Mouse (Mus musculus): ENCODE measurements around the gene Aldh1a2. TPM values are rescaled to one million over a fixed set of nuclear protein-coding genes. Genes with fewer than 3 reads are reported as not detected.
A peak's percentile ranks its signal among the peaks of the same experiment; 100 is the strongest.

Gene Aldh1a2
- 0.47 and 0.58 TPM in 2 replicates for polyA plus RNA-seq (2012; rRNA removed)
- polyA plus RNA-seq (2014; fragmentation: Nextera tagmentation; extraction: Ambion mirVana) = 0.79 and 1.3 TPM in 2 replicates

DNA sequence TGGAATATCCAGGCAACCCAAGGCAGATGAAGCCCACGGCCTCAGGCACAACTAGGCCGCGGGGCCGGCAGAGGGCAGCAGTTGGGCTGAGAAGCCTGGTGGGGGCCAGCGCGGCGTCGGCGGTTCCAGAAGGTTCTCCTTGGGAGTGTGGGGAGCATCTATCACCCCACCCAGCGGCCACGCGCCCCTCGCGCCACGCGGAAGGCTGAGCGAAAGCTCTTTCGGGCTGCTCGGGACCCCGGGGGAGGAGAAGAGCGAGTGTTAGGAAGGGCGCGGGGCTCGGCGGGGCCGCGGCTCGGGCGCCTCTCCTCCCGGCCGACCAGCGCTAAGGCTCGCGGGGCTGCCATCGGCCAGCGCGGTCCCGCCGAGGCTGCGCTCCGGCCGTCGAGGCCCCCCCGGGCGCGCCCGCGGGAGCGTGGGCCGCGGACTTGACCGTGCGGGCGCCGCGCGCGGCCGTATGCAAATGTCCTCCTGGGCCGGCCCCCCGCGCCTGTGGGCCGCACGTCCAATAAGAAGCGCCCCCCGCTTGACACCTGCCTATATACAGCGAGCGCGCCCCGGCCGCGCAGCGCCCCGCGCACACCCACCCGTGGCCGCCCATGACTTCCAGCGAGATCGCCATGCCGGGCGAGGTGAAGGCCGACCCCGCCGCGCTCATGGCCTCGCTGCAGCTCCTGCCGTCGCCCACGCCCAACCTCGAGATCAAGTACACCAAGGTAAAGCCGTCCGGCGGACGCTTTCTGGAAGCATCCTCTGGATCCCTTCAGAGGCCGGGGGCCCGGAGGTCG is at the start of gene Aldh1a2:
Gene Aldh1a2 (plus strand): TSS at position 542 of the 788 bp plus-strand sequence.
- Histone ChIP-seq H3K27me3 (ENCODE audit: control insufficient read depth, insufficient read depth, low read length) (peaks cover 72% of the 10 kb centered on the region), H3K9me3 (ENCODE audit: control insufficient read depth, low read length) (no peaks in the 10 kb centered on the region), H3K36me3 (replicated peaks; ENCODE audit: control insufficient read depth, insufficient read depth, low read depth) (no peaks in the 10 kb centered on the region), H3K4me3 (ENCODE audit: insufficient read depth in 1 of 2, low read depth in 2 of 2, low read length in 2 of 2) (peak within 1 kb of the TSS; percentile 38 to 42; a peak in 3 of 4 replicates), H3K9ac (replicated peaks) (no peak within 1 kb of the TSS), H3K4me2 (ENCODE audit: low read depth) (peak within 1 kb of the TSS; percentile 45), H3K27ac (no peak within 1 kb of the TSS), H3K4me1 (replicated peaks; ENCODE audit: control insufficient read depth in 2 of 2, insufficient read depth in 2 of 2, low read length in 1 of 2) (no peaks in the 10 kb centered on the region)
- TF ChIP-seq CTCF (IDR thresholded peaks at IDR 0.05; ENCODE audit: low read depth) (peak; percentile 69), EP300 (IDR thresholded peaks at IDR 0.05; ENCODE audit: low read depth) (no peak)
- DNase-seq (ENCODE audit: low read depth in 3 of 3, low spot score in 3 of 3) = no peak
- WGBS (ENCODE audit: insufficient replicate concordance) = 2% methylated on average over 72 of the region's 97 CpGs
- no peak for ATAC-seq (ENCODE audit: insufficient read depth)

DNA sequence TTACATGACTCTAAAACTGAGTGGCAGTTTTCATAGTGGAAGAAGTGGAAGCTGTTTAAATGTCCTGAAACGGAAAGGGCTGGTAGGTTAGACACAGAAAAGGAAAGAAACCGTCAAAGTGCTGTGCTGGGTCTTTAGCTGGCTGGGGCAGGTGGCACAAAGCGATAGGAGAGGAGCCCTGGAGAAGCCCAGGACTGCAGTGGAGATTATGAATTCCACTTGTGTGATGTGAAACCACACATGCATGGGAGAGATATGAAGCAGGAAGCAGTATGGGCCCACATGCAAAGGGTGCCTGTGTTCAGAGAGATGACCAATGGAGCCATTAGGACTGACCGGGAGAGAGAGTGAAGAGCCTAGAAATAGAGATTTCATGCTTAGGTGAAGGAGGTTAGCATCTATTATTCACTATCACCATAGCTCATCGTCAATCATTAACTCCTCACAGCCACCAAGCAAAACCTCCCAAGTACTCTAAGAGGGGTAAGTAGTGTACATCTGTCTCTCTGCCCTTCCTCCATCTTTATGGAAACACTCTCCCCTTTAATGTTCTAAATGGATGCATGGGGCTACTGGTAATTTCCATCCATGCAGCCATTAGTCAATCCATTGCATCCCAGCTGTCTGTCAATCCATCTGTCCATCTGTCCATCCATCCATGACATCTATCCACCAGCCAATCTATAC is 49.4 kb upstream of the Aldh1a2 start:
- Histone ChIP-seq H3K4me3 (ENCODE audit: insufficient read depth in 1 of 2, low read depth in 2 of 2, low read length in 2 of 2) (peak overlapping the region in 1 of 2 experiments; percentile 41; a peak in 2 of 4 replicates), H3K4me2 (ENCODE audit: low read depth) (peak overlapping the region; percentile 86), H3K9ac (replicated peaks) (peak overlapping the region; percentile 85), H3K27ac (peak overlapping the region; percentile 100), H3K36me3 (replicated peaks; ENCODE audit: control insufficient read depth, insufficient read depth, low read depth) (no peaks in the 10 kb centered on the region), H3K9me3 (ENCODE audit: control insufficient read depth, low read length) (no peaks in the 10 kb centered on the region), H3K4me1 (replicated peaks; ENCODE audit: control insufficient read depth in 2 of 2, insufficient read depth in 2 of 2, low read length in 1 of 2) (peaks cover 71% of the 10 kb centered on the region in 2 experiments), H3K27me3 (ENCODE audit: control insufficient read depth, insufficient read depth, low read length) (no peaks in the 10 kb centered on the region)
- 21% methylated on average over 5 of the region's 5 CpGs for WGBS (ENCODE audit: insufficient replicate concordance)
- DNase-seq (ENCODE audit: low read depth in 3 of 3, low spot score in 3 of 3) (peak; percentile 94 to 96 (median 95)), ATAC-seq (ENCODE audit: insufficient read depth) (peak; percentile 93)
- TF ChIP-seq EP300 (IDR thresholded peaks at IDR 0.05; ENCODE audit: low read depth) = peak; percentile 99
- no peak for TF ChIP-seq CTCF (IDR thresholded peaks at IDR 0.05; ENCODE audit: low read depth)

DNA sequence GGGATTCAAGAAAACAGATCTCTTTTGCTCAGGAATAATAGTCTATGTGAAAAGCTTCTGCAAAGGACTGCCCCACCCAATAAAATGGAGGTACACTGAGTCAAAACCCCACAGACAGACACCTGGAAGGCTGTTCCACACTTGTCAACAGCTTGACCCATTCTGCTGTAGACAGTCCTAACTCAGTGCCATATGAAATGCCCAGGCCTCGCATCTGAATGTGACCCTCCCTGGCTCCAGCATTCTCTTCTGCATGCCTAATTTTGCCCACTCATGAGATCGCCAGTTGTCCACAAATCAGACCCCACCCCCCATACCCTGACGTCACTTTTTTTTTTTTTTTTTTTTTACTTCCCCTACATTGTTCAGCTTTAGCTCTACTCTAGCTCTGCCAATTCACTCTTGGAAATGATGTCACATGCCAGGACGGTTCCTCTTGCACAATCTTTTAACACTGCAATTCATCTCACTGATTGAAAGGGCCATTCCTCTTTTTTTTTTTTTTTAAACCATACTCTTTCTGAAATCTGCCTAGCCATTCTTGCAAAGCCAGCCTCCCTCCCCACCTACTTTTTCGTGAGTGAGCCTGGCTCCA is 48.6 kb upstream of the Aldh1a2 start:
- H3K9ac ChIP-seq (replicated peaks) = peak overlapping the region; percentile 85
- H3K4me2 ChIP-seq (ENCODE audit: low read depth) = peak overlapping the region; percentile 86
- 25% methylated on average over 5 of the region's 5 CpGs for WGBS (ENCODE audit: insufficient replicate concordance)
- no peaks in the 10 kb centered on the region for H3K36me3 ChIP-seq (replicated peaks; ENCODE audit: control insufficient read depth, insufficient read depth, low read depth)
- H3K9me3 ChIP-seq (ENCODE audit: control insufficient read depth, low read length) = no peaks in the 10 kb centered on the region
- H3K4me3 ChIP-seq (ENCODE audit: insufficient read depth in 1 of 2, low read depth in 2 of 2, low read length in 2 of 2) = peak overlapping the region in 1 of 2 experiments; percentile 33; a peak in 2 of 4 replicates
- TF ChIP-seq CTCF (IDR thresholded peaks at IDR 0.05; ENCODE audit: low read depth) (no peak), EP300 (IDR thresholded peaks at IDR 0.05; ENCODE audit: low read depth) (no peak)
- H3K27me3 ChIP-seq (ENCODE audit: control insufficient read depth, insufficient read depth, low read length) = no peaks in the 10 kb centered on the region
- DNase-seq (ENCODE audit: low read depth in 3 of 3, low spot score in 3 of 3) = no peak
- H3K4me1 ChIP-seq (replicated peaks; ENCODE audit: control insufficient read depth in 2 of 2, insufficient read depth in 2 of 2, low read length in 1 of 2) = peaks cover 69 to 71% of the 10 kb centered on the region in 2 experiments
- no peak for ATAC-seq (ENCODE audit: insufficient read depth)
- H3K27ac ChIP-seq = peak overlapping the region; percentile 100

DNA sequence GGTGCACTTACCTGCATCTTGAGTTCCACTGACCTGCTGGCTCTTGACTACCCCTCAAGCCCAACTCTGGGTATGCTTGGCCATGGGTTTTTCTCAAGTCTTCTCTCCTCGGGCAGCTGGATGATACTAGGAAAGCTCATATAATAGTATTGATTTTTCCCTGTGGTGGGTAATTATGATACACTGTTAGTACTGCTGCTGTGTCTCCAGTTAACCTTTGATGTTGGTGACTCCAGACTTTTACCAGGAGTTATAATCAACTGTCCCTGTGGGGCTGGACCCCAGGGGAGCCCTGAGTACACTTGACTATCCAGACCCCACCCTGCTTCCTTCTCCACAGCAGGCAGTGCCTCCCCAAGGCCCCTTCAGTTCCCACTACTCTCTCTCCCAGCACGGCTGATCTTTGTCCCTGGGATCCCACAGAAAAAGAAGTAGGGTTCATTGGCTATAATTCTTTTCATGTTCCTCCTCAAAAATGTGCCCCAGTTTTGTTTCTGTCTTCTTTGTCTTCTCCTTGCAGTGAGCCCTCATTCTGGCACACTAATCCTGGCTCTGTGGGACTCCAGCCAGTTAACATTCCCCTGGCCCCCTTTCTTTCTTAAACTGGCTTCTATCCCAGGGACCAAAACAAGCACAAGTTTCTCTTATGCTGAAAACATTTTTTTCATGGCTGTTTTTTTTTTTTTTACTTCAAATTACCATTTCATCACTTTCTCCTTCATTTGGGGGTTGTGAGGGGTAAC is 47.9 kb upstream of the Aldh1a2 start:
- no peak overlapping the region for H3K4me3 ChIP-seq (ENCODE audit: insufficient read depth in 1 of 2, low read depth in 2 of 2, low read length in 2 of 2)
- H3K27ac ChIP-seq = peak overlapping the region; percentile 100
- H3K4me1 ChIP-seq (replicated peaks; ENCODE audit: control insufficient read depth in 2 of 2, insufficient read depth in 2 of 2, low read length in 1 of 2) = peaks cover 64 to 71% of the 10 kb centered on the region in 2 experiments
- H3K27me3 ChIP-seq (ENCODE audit: control insufficient read depth, insufficient read depth, low read length) = no peaks in the 10 kb centered on the region
- peak overlapping the region; percentile 65 for H3K9ac ChIP-seq (replicated peaks)
- no peaks in the 10 kb centered on the region for H3K36me3 ChIP-seq (replicated peaks; ENCODE audit: control insufficient read depth, insufficient read depth, low read depth)
- peak overlapping the region; percentile 86 for H3K4me2 ChIP-seq (ENCODE audit: low read depth)
- no peaks in the 10 kb centered on the region for H3K9me3 ChIP-seq (ENCODE audit: control insufficient read depth, low read length)
- TF ChIP-seq CTCF (IDR thresholded peaks at IDR 0.05; ENCODE audit: low read depth) = no peak
- TF ChIP-seq EP300 (IDR thresholded peaks at IDR 0.05; ENCODE audit: low read depth) = no peak
- DNase-seq (ENCODE audit: low read depth in 3 of 3, low spot score in 3 of 3) (no peak), ATAC-seq (ENCODE audit: insufficient read depth) (no peak)
- 30% methylated on average over 2 of the region's 2 CpGs for WGBS (ENCODE audit: insufficient replicate concordance)

Data from liver, embryonic 14.5 days (tissue).